Mouse (Mus musculus) E14TG2a.4 (cell line): ENCODE measurements around the gene Sar1b.

Source experiments
- CTCF ChIP-seq: conservative IDR thresholded peaks from 2 replicates; pipeline ENCODE4 v1.5.1; 2014; ENCODE audit warnings: low read length
- POU5F1 ChIP-seq: IDR thresholded peaks from 2 replicates; pipeline ENCODE4 v1.6.1; 2014; ENCODE audit warnings: low read length, borderline replicate concordance

DNA sequence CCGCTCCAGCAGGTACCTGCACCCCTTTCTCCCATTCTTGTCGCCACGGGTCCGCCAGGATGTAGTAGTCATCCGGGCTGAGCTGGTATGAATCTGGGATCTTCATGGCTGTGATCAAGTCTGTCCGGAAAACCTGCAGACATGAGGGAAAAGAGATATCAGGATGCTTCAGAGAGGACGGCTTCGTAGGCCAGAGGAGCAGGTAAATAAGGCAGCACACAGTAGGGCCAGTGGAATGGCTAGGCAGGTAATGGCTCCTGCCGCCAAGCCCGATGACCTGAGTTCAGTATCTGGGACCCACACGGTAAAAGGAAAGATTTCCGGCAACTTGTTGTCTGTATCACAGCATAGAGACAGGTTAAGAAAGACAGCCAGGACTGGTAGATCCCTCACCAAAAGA, 72.1 kb downstream of the Sar1b start:
- no peak for TF ChIP-seq CTCF
- no peak for TF ChIP-seq POU5F1
